Mouse (Mus musculus) midbrain, embryonic 16.5 days (tissue): ENCODE measurements around the gene Mars2. TPM values are rescaled to one million over a fixed set of nuclear protein-coding genes. Genes with fewer than 3 reads are reported as not detected.

Experiments used
- ATAC-seq: fragments of 200-750 bp; cut with Nextera tagmentation; 2 replicates; pipeline ENCODE4 v1.8.0; 2017; ENCODE audit warnings: moderate TSS enrichment
- H3K27ac ChIP-seq: fragments of 300-500 bp; sonication (generic); 2 replicates; pipeline ENCODE4 v1.5.1; 2014; ENCODE audit warnings: mild to moderate bottlenecking, low read length, mixed read lengths
- H3K27me3 ChIP-seq: fragments of 300-500 bp; sonication (generic); 2 replicates; pipeline ENCODE4 v1.6.1; 2014; ENCODE audit warnings: low read depth, low read length, mixed read lengths; ENCODE audit not compliant: control insufficient read depth, insufficient read depth
- H3K36me3 ChIP-seq: fragments of 300-500 bp; sonication (generic); 2 replicates; pipeline ENCODE4 v1.6.1; 2014; ENCODE audit warnings: mild to moderate bottlenecking, low read length, moderate library complexity, mixed read lengths; ENCODE audit not compliant: control insufficient read depth, insufficient read depth
- H3K4me1 ChIP-seq: fragments of 300-500 bp; sonication (generic); 2 replicates; pipeline ENCODE4 v1.6.1; 2014; ENCODE audit warnings: mild to moderate bottlenecking, low read length, mixed read lengths; ENCODE audit not compliant: control insufficient read depth, insufficient read depth
- H3K4me2 ChIP-seq: fragments of 300-500 bp; sonication (generic); 2 replicates; pipeline ENCODE4 v1.6.1; 2014; ENCODE audit warnings: mild to moderate bottlenecking, low read length, mixed read lengths
- H3K4me3 ChIP-seq: fragments of 300-500 bp; sonication (generic); 2 replicates; pipeline ENCODE4 v1.5.1; 2014; ENCODE audit warnings: low read depth, mild to moderate bottlenecking, low read length, moderate library complexity, mixed read lengths
- H3K9ac ChIP-seq: fragments of 300-500 bp; sonication (generic); 2 replicates; pipeline ENCODE4 v1.6.1; 2014; ENCODE audit warnings: low read depth, low read length, mixed read lengths
- H3K9me3 ChIP-seq: fragments of 300-500 bp; sonication (generic); replicated peaks from 2 replicates; pipeline ENCODE4 v1.6.1; 2014; ENCODE audit warnings: mild to moderate bottlenecking, low read length, mixed read lengths; ENCODE audit not compliant: control insufficient read depth, poor library complexity, severe bottlenecking
- WGBS: fragments of 180-500 bp; shearing (Covaris S2); extraction: QIAGEN DNeasy Blood & Tissue Kit; methylation state at CpG from one replicate; pipeline ENCODE4 v1.1.7; 2014; 5-methylcytosine and 5-hydroxymethylcytosine counted together
- polyA plus RNA-seq: library from polyadenylated mRNA; unstranded; fragments of >200 nt; fragmentation: Nextera tagmentation; extraction: Ambion mirVana; gene quantifications from 2 replicates; pipeline ENCODE4 v1.2.1, GENCODE M21; 2015

The Mars2 gene
- polyA plus RNA-seq: 3.7 and 4.0 TPM in 2 replicates

- peak; percentile 99 for ATAC-seq
- Histone ChIP-seq H3K4me2 (peak within 1 kb of the TSS; percentile 99), H3K36me3 (no peaks in the 10 kb centered on the region), H3K27ac (peak within 1 kb of the TSS; percentile 86), H3K4me3 (peak within 1 kb of the TSS; percentile 90), H3K4me1 (peaks cover 37% of the 10 kb centered on the region), H3K9ac (peak within 1 kb of the TSS; percentile 88), H3K9me3 (no peaks in the 10 kb centered on the region), H3K27me3 (no peaks in the 10 kb centered on the region)
- under 1% methylated on average over 80 of the region's 82 CpGs for WGBS
Observed at GRCm38 (mm10) chr1:55236890-55237642, at the start of gene Mars2. Mars2 (plus strand) TSS chr1:55237177.

DNA sequence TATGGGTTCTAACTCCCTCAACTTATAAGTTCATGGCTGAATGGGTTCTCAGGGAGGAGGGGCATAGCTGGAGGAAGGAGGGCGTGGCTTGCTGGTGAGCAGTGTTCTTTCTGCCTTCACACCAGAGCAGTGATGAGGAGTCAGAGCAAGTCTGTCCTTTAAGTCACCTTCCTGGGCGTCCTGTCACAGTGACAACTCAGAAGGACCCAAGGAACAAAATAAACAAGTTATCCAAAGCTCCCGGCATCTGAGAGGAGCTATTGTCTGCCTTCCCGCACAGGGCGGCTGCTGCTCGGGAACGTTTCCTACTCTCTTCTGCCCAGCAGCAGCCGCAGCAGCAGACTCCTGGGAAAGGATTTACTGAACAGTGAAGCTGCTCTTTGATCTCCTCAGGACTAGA is 45.0 kb upstream of the Mars2 start:
- Histone ChIP-seq H3K9me3 (no peaks in the 10 kb centered on the region), H3K27ac (peak overlapping the region; percentile 56; the same call in 1 of the 2 replicates), H3K9ac (peak overlapping the region; percentile 64; the same call in 1 of the 2 replicates), H3K27me3 (no peaks in the 10 kb centered on the region), H3K4me1 (peaks cover 21% of the 10 kb centered on the region), H3K4me2 (peak overlapping the region; percentile 63), H3K4me3 (peak overlapping the region; percentile 41), H3K36me3 (no peaks in the 10 kb centered on the region)
- peak; percentile 69 for ATAC-seq
- 13% methylated on average over 8 of the region's 8 CpGs for WGBS

DNA sequence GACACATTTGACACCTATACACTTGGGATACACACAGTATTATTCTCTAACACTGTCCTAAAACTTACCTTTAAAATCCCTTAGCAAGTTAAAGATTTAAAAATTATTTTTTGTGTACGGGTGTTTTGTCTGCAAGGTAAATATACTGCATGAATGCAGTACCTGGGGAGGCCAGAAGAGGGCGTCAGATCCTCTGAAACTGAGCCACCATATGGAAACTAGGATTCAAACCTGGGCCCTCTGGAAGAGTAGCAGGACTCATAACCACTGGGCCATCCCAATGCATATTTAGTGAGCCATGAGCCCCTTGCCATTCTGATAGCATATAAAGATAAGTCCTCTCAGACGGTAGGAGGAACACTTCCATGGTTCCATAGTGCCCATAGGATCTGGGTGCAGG is 44.2 kb upstream of the Mars2 start:
- no peaks in the 10 kb centered on the region for H3K27me3 ChIP-seq
- no peak overlapping the region for H3K4me2 ChIP-seq
- H3K9me3 ChIP-seq: no peaks in the 10 kb centered on the region
- H3K4me3 ChIP-seq: no peak overlapping the region
- H3K9ac ChIP-seq: no peak overlapping the region
- no peak for ATAC-seq
- no peaks in the 10 kb centered on the region for H3K36me3 ChIP-seq
- WGBS: 55% methylated on average over 3 of the region's 3 CpGs
- H3K27ac ChIP-seq: no peak overlapping the region
- H3K4me1 ChIP-seq: peaks cover 21% of the 10 kb centered on the region

DNA sequence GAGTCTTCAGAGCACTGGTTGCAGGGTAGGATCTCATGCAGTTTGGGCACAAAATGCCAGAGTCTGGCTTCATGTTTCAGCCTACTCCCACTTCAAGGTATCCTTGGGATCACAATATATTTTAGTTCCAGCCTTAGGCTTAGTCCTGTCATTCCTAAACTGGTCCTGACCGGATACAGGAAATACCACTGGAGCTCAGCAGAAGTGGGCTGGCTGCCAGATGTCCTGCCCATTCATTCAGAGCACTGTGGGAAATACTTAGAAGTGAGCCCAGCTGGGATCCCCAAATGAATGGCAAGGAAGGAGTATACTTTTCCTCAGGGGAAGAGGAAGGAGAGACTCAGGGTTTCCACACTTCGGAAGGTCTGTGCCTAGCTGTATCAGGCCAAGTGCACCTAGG is 43.7 kb upstream of the Mars2 start:
- no peak overlapping the region for H3K9ac ChIP-seq
- H3K4me2 ChIP-seq: no peak overlapping the region
- H3K4me3 ChIP-seq: no peak overlapping the region
- H3K36me3 ChIP-seq: no peaks in the 10 kb centered on the region
- no peaks in the 10 kb centered on the region for H3K27me3 ChIP-seq
- ATAC-seq: peak; percentile 39; the same call in 1 of the 2 replicates
- H3K4me1 ChIP-seq: peaks cover 21% of the 10 kb centered on the region
- 0 out of 2 replicates have a peak overlapping the region, but pooled peaks have one; percentile 20 for H3K27ac ChIP-seq
- H3K9me3 ChIP-seq: no peaks in the 10 kb centered on the region
- WGBS: 32% methylated on average over 2 of the region's 2 CpGs

DNA sequence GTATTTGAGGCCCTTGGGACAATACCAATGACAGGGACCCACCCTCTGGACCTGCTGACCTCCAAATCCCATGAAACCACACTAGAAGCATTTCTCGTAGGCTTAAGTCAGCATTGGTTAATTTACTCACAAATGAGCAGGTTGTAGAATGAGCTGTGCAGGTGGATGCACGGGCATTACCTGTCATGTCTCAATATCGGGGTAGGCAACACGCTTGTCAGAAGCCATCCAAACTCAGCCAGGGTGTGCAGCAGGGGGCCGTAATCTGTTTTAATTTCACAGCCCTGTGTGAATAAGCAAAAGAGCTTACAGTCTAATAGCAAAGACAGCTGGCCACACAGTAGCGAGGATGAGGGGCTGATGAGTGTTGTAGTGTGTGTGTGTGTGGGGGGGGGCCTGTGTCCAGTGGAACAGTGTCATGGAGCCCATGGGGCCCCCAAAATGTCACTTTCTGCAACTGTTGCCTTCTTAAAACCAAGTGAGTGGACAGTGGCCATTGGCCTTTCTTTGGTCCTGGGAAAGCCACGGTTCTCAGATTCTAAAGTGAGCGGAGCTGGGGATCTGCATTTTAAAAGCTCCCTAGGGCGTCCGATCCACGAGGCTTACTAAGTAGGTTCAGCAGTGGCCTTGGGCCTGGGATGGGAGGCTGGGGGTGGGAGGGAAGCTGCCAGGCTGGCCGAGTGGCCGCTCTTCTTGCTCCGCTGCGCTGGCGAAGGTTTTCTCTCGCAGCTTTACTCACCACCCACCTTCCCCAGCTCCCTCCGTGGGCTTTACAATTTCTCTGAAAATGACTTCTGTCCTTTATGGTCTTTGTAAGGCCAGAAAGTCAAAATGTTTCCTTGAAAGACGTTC is 42.7 kb upstream of the Mars2 start:
- ATAC-seq: peak; percentile 49
- Histone ChIP-seq H3K36me3 (no peaks in the 10 kb centered on the region), H3K4me3 (0 out of 2 replicates have a peak overlapping the region, but pooled peaks have one; percentile 8), H3K4me1 (peaks cover 21% of the 10 kb centered on the region), H3K27me3 (no peaks in the 10 kb centered on the region), H3K4me2 (peak overlapping the region; percentile 49), H3K27ac (0 out of 2 replicates have a peak overlapping the region, but pooled peaks have one; percentile 20), H3K9me3 (no peaks in the 10 kb centered on the region), H3K9ac (peak overlapping the region; percentile 24; the same call in 1 of the 2 replicates)
- WGBS: 10% methylated on average over 19 of the region's 19 CpGs

DNA sequence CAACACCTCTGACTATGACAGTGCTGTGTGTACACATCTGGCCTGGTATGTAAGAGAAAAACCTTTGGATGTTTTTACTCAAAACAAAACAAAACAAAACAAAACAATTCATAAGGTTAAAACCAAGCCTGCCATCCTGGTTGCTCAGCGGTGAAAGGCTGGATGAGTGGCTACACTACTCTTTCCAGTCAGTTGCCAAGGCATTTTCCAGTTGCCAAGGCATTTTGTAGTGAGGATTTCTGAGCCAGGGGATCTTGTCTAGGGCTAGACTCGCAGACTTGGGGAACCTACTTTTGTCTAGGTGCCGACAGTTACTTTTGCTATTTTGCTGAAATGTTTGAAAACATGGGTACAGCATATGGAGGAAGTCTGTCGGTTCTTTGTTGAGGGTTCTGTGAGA is 42.0 kb upstream of the Mars2 start:
- Histone ChIP-seq H3K27me3 (no peaks in the 10 kb centered on the region), H3K4me1 (peaks cover 21% of the 10 kb centered on the region), H3K9ac (no peak overlapping the region), H3K27ac (no peak overlapping the region), H3K4me3 (no peak overlapping the region), H3K4me2 (no peak overlapping the region), H3K9me3 (no peaks in the 10 kb centered on the region), H3K36me3 (no peaks in the 10 kb centered on the region)
- ATAC-seq: no peak
- WGBS: 47% methylated on average over 4 of the region's 4 CpGs

GRCm38 (mm10) chr1:55196327-55197003 is 40.5 kb upstream of the Mars2 start:
- WGBS: 47% methylated on average over 6 of the region's 6 CpGs
- Histone ChIP-seq H3K4me1 (peaks cover 21% of the 10 kb centered on the region), H3K9me3 (no peaks in the 10 kb centered on the region), H3K4me3 (no peak overlapping the region), H3K27ac (no peak overlapping the region), H3K27me3 (no peaks in the 10 kb centered on the region), H3K36me3 (no peaks in the 10 kb centered on the region), H3K9ac (no peak overlapping the region), H3K4me2 (no peak overlapping the region)
- no peak for ATAC-seq

- no peaks in the 10 kb centered on the region for H3K9me3 ChIP-seq
- no peaks in the 10 kb centered on the region for H3K36me3 ChIP-seq
- WGBS: 5% methylated on average over 3 of the region's 3 CpGs
- no peaks in the 10 kb centered on the region for H3K27me3 ChIP-seq
- H3K4me3 ChIP-seq: no peak overlapping the region
- no peak overlapping the region for H3K9ac ChIP-seq
- H3K27ac ChIP-seq: no peak overlapping the region
- no peak overlapping the region for H3K4me2 ChIP-seq
- peaks cover 9% of the 10 kb centered on the region for H3K4me1 ChIP-seq
- no peak for ATAC-seq
Observed at GRCm38 (mm10) chr1:55198719-55199118, 38.3 kb upstream of the Mars2 start.
